Mouse (Mus musculus): ENCODE measurements around the gene Ypel2.

DNA sequence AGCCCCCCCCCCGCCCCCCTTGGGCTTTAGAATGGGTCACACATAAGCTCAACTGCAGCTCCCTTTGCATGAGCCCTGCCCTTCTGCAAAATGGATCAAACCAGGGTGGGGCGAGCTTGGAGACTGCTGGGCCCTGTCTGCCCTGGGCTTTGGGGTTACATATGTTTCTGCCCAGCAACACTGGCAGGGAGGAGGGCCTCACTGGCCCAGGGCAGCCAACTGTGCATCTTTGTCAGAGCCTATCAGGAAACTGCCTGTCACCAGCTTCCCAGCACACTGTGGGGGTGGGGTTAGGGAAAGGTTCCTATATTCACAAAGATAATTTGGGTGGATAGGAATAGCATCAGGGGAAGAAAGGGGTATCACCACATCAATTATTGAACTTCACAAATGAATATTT lies 95.1 kb downstream of the Ypel2 start:
- TF ChIP-seq ZNF384 (IDR thresholded peaks at IDR 0.05; ENCODE audit: low read depth, low read length): no peak
- no peak for TF ChIP-seq CHD1 (IDR thresholded peaks at IDR 0.05; ENCODE audit: low read depth, low read length)
- no peak for TF ChIP-seq POLR2AphosphoS2 (IDR thresholded peaks at IDR 0.05; ENCODE audit: low read length)
- TF ChIP-seq EP300 (IDR thresholded peaks at IDR 0.05; ENCODE audit: low read depth in 1 of 2, low read length in 2 of 2): no peak
- no peak for TF ChIP-seq MAFK (IDR thresholded peaks at IDR 0.05; ENCODE audit: borderline replicate concordance, low read depth, low read length)
- TF ChIP-seq ZC3H11A (IDR thresholded peaks at IDR 0.05; ENCODE audit: low read depth, low read length): no peak
- TF ChIP-seq KAT2A (conservative IDR thresholded peaks at IDR 0.05; ENCODE audit: low read depth, low read length): no peak
